Mouse (Mus musculus): Measurements from ENCODE around the gene Slc7a6. TPM values are rescaled to one million over a fixed set of nuclear protein-coding genes. Genes with fewer than 3 reads are reported as not detected.

Slc7a6 gene
- polyA plus RNA-seq, 1 experiment from 2014 or later = 3.2 TPM

DNA sequence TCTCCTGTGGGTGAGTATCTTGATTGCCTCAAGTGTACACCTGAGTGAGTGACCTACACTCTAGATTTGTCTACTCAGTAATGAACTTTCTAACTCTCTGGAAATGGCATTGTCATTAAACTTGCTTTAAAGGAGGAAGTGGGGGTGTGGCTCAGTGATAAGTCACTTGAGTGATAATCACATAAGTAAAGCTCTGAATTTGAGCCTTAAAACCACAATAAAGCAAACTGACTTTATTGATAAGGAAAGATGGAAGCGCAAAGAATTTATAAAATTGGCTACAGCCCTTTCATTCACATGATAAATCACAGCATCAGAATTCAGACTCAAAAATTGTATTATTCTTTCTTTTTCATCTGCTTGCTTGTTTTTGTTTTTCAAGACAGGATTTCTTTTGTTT is 11.2 kb upstream of the Slc7a6 start:
- Histone ChIP-seq H3K4me2 (ENCODE audit: low read depth, low read length) (no peak overlapping the region), H3K27ac (ENCODE audit: low read depth) (no peak overlapping the region), H3K9me3 (ENCODE audit: low read length) (no peaks in the 10 kb centered on the region), H3K4me1 (ENCODE audit: insufficient read depth) (no peaks in the 10 kb centered on the region), H3K9ac (replicated peaks) (no peak overlapping the region), H3K4me3 (ENCODE audit: low read depth, low read length) (no peak overlapping the region), H3K27me3 (ENCODE audit: insufficient read depth, low read length) (no peaks in the 10 kb centered on the region), H3K36me3 (replicated peaks; ENCODE audit: insufficient read depth, low read length) (peaks cover 11% of the 10 kb centered on the region)
- no peak for DNase-seq
- TF ChIP-seq CTCF (IDR thresholded peaks at IDR 0.05; ENCODE audit: low read depth) (no peak), EP300 (IDR thresholded peaks at IDR 0.05; ENCODE audit: low read depth) (no peak)
- no peak for ATAC-seq
- 62% methylated on average over 1 of the region's 1 CpGs for WGBS (ENCODE audit: insufficient replicate concordance)

DNA sequence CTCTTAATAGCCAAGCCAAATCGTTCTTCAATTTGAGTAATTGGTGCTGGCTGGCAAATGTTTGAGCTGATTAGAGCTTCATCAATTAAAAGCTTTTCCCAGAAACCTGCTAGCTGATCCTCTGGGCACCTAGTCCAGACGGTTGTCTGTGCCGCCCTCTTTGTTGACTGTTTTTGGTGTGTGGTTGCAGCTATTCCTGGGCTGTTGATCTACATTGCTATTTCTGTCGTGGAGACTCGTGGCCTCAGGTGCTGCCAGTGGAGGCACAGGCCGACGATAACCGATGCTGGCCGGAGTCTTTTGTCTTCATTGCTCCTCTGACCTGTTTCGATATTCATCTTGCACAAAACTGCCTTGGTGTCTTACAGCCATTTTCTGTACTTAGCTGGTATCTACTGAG is 10.3 kb upstream of the Slc7a6 start:
- no peak overlapping the region for H3K9ac ChIP-seq (replicated peaks)
- WGBS (ENCODE audit: insufficient replicate concordance) = 88% methylated on average over 10 of the region's 10 CpGs
- H3K27me3 ChIP-seq (ENCODE audit: insufficient read depth, low read length) = no peaks in the 10 kb centered on the region
- DNase-seq = no peak
- H3K27ac ChIP-seq (ENCODE audit: low read depth) = no peak overlapping the region
- no peak overlapping the region for H3K4me3 ChIP-seq (ENCODE audit: low read depth, low read length)
- H3K4me1 ChIP-seq (ENCODE audit: insufficient read depth) = no peaks in the 10 kb centered on the region
- no peaks in the 10 kb centered on the region for H3K9me3 ChIP-seq (ENCODE audit: low read length)
- TF ChIP-seq CTCF (IDR thresholded peaks at IDR 0.05; ENCODE audit: low read depth) (no peak), EP300 (IDR thresholded peaks at IDR 0.05; ENCODE audit: low read depth) (no peak)
- no peak for ATAC-seq
- peaks cover 15% of the 10 kb centered on the region for H3K36me3 ChIP-seq (replicated peaks; ENCODE audit: insufficient read depth, low read length)
- no peak overlapping the region for H3K4me2 ChIP-seq (ENCODE audit: low read depth, low read length)

DNA sequence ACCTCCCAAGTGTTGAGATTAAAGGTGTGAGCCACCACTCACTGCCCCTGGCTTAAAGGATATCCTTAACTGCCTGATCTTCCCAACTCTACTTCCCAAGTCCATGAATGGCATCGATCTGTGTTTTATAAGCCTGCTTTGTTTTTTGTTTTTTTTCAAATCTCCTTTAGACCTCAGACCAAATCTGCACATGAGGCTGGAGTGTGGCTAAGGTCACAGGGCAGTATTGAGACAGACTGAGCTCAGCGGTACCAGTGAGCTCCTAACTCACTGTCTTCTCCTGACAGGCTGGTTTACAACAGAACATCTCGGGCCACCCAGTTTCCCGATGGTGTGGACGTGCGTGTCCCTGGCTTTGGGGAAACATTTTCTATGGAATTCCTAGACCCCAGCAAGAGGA is 8.8 kb upstream of the Slc7a6 start:
- no peak overlapping the region for H3K27ac ChIP-seq (ENCODE audit: low read depth)
- no peaks in the 10 kb centered on the region for H3K4me1 ChIP-seq (ENCODE audit: insufficient read depth)
- H3K36me3 ChIP-seq (replicated peaks; ENCODE audit: insufficient read depth, low read length) = peaks cover 18% of the 10 kb centered on the region
- H3K4me3 ChIP-seq (ENCODE audit: low read depth, low read length) = no peak overlapping the region
- ATAC-seq = no peak
- H3K4me2 ChIP-seq (ENCODE audit: low read depth, low read length) = no peak overlapping the region
- H3K9ac ChIP-seq (replicated peaks) = no peak overlapping the region
- TF ChIP-seq CTCF (IDR thresholded peaks at IDR 0.05; ENCODE audit: low read depth) (no peak), EP300 (IDR thresholded peaks at IDR 0.05; ENCODE audit: low read depth) (no peak)
- H3K9me3 ChIP-seq (ENCODE audit: low read length) = no peaks in the 10 kb centered on the region
- DNase-seq = no peak
- H3K27me3 ChIP-seq (ENCODE audit: insufficient read depth, low read length) = no peaks in the 10 kb centered on the region
- 75% methylated on average over 6 of the region's 6 CpGs for WGBS (ENCODE audit: insufficient replicate concordance)

DNA sequence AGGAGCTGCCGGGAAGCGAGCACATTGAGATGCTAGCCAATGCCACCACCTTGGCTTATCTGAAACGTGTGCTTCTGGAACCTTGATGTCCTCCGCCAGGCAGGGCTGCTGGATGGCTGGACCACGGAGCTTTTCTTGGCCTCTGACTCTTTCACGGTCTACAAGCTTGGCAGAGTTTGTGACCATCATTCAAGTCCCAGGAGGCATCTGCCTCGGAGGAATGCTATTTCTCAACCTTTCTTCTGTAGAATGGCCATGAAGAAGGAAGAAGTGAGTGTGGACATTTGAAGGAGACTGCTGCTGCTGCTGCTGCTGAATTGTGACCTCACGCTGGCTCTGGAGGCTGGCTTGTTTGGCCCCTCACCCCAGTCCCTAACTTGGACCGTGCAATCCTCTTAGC is 5.4 kb upstream of the Slc7a6 start:
- 81% methylated on average over 9 of the region's 9 CpGs for WGBS (ENCODE audit: insufficient replicate concordance)
- no peak overlapping the region for H3K9ac ChIP-seq (replicated peaks)
- H3K4me1 ChIP-seq (ENCODE audit: insufficient read depth) = peaks cover 3% of the 10 kb centered on the region
- H3K27me3 ChIP-seq (ENCODE audit: insufficient read depth, low read length) = peaks cover 4% of the 10 kb centered on the region
- no peak for TF ChIP-seq EP300 (IDR thresholded peaks at IDR 0.05; ENCODE audit: low read depth)
- TF ChIP-seq CTCF (IDR thresholded peaks at IDR 0.05; ENCODE audit: low read depth) = no peak
- ATAC-seq (no peak), DNase-seq (no peak)
- H3K36me3 ChIP-seq (replicated peaks; ENCODE audit: insufficient read depth, low read length) = peaks cover 13% of the 10 kb centered on the region
- H3K4me3 ChIP-seq (ENCODE audit: low read depth, low read length) = no peak overlapping the region
- no peak overlapping the region for H3K4me2 ChIP-seq (ENCODE audit: low read depth, low read length)
- H3K9me3 ChIP-seq (ENCODE audit: low read length) = no peaks in the 10 kb centered on the region
- no peak overlapping the region for H3K27ac ChIP-seq (ENCODE audit: low read depth)

DNA sequence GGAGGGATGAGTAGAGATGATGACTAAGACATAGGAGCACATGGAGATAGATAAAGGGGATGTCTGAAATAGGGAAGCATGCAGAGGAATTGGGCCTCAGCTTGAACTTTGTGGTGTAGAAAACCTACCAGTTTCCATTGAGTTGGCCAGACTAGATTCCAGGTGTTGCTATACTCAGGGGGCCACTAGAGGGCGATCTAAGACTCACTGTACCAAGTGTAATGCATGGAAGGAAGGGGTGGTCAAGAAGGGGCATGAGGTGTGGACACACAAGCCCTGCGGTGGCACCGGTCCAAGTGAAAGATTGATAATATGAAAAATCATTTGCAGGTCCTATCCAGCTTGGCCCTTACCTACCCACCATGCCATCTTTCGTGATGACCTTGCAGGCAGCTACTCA is 3.2 kb upstream of the Slc7a6 start:
- DNase-seq (peak; percentile 81), ATAC-seq (no peak)
- Histone ChIP-seq H3K36me3 (replicated peaks; ENCODE audit: insufficient read depth, low read length) (peaks cover 10% of the 10 kb centered on the region), H3K27ac (ENCODE audit: low read depth) (no peak overlapping the region), H3K9me3 (ENCODE audit: low read length) (no peaks in the 10 kb centered on the region), H3K4me1 (ENCODE audit: insufficient read depth) (peaks cover 11% of the 10 kb centered on the region), H3K27me3 (ENCODE audit: insufficient read depth, low read length) (peaks cover 4% of the 10 kb centered on the region), H3K4me3 (ENCODE audit: low read depth, low read length) (no peak overlapping the region), H3K9ac (replicated peaks) (no peak overlapping the region), H3K4me2 (ENCODE audit: low read depth, low read length) (no peak overlapping the region)
- 43% methylated on average over 4 of the region's 4 CpGs for WGBS (ENCODE audit: insufficient replicate concordance)
- TF ChIP-seq CTCF (IDR thresholded peaks at IDR 0.05; ENCODE audit: low read depth) = peak; percentile 87
- no peak for TF ChIP-seq EP300 (IDR thresholded peaks at IDR 0.05; ENCODE audit: low read depth)

DNA sequence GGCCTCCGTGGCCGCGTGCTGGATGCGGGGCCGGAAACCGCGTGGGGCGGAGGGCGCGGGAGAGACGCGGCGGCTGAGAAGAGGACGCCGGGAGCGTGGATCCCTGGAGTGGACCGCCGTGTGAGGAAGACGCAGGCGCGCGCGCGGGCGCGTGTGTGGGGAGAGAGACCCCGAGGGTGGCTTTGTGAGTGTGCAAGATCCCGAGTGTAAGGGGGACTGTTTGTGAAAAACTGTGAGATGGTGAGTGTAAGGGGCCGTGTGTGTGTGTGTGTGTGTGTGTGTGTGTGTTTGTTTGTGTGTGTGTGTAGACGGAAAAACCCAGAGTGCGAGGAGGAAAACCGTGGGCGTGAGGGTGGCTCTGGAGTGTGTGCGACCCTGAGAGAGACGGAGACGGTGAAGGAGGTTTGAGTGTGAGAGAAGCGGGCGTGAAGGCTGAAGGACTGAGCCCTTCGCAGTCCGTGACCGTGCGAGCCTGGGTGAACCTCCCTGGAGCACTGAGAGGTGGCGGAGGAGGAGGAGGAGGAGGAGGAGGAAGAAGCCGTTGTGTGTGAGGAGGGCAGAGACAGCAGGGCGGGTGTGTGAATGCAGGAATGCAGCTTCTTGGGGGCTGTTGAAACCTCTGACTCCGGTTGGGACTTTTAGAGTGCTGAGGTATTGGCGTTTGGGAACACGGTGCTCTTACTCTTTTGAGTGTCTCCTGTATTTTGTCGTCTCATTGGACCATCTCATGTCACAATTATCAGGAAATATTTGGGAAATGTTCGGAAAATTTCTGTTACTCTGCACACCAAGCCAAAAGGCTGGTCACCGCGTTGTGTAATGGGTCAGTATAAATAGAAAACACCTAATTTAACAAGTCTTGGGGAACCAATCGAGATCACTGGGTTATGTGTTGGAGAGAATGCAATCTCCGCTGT is 618 bp downstream of the Slc7a6 start:
- ATAC-seq = peak; percentile 48
- Histone ChIP-seq H3K4me3 (ENCODE audit: low read depth, low read length) (peak overlapping the region; percentile 65), H3K36me3 (replicated peaks; ENCODE audit: insufficient read depth, low read length) (no peaks in the 10 kb centered on the region), H3K27ac (ENCODE audit: low read depth) (peak overlapping the region; percentile 29; the same call in 1 of the 2 replicates), H3K9me3 (ENCODE audit: low read length) (no peaks in the 10 kb centered on the region), H3K9ac (replicated peaks) (peak overlapping the region; percentile 64), H3K4me2 (ENCODE audit: low read depth, low read length) (peak overlapping the region; percentile 99), H3K4me1 (ENCODE audit: insufficient read depth) (peaks cover 11% of the 10 kb centered on the region), H3K27me3 (ENCODE audit: insufficient read depth, low read length) (peaks cover 4% of the 10 kb centered on the region)
- DNase-seq = peak; percentile 36
- 1% methylated on average over 51 of the region's 54 CpGs for WGBS (ENCODE audit: insufficient replicate concordance)
- no peak for TF ChIP-seq CTCF (IDR thresholded peaks at IDR 0.05; ENCODE audit: low read depth)
- no peak for TF ChIP-seq EP300 (IDR thresholded peaks at IDR 0.05; ENCODE audit: low read depth)

Data from liver, postnatal 0 days (tissue).